8 mouse cellular contexts compared by ENCODE assay signal in the genomic region with DNA sequence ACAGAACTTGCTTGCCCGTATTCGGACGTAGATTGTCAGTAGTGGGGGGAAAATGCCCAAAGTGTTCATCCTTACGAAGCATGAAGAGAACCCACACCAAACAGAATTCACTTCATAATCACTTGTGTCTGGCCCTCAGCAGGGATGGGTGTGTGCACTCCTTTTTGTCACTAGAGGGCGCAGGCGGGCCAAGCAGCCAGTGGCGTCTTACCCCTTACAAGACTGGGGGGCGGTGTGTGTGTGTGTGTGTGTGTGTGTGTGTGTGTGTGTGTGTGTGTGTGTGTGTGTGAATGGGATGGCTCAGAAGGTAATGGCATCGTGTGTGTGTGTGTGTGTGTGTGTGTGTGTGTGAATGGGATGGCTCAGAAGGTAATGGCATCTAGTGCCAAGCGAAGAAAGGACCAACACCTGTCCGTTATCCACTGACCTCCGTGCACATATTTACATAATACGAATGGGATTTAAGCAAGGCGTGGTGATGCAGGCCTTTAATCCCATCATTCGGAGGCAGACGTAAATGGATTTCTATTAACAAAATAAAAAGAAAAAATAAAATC. TPM values are rescaled to one million over a fixed set of nuclear protein-coding genes. Genes with fewer than 3 reads are reported as not detected.
DNase-seq lines count a peak whose midpoint lies in the region; ATAC-seq and TF ChIP-seq lines count a peak whose summit lies in the region.

A gene (plus strand): TSS at position 252 of the 557 bp plus-strand sequence.

- H3K27me3 ChIP-seq in C2C12 (ENCODE audit: control insufficient read depth, insufficient read depth, insufficient read length), result no peaks in the 10 kb centered on the region
- no peaks in the 10 kb centered on the region for H3K27me3 ChIP-seq in heart, embryonic 10.5 days (ENCODE audit: insufficient read depth, poor library complexity, severe bottlenecking)
- no peaks in the 10 kb centered on the region for H3K27me3 ChIP-seq in kidney, embryonic 14.5 days (ENCODE audit: control insufficient read depth, insufficient read depth, low read length)
- no peaks in the 10 kb centered on the region for H3K27me3 ChIP-seq in limb, embryonic 14.5 days (ENCODE audit: control insufficient read depth, insufficient read depth, low read length)
- H3K27me3 ChIP-seq in midbrain, embryonic 16.5 days (ENCODE audit: control insufficient read depth, insufficient read depth, low read depth, low read length), result no peaks in the 10 kb centered on the region

- peak; percentile 88 for ATAC-seq in kidney, embryonic 14.5 days (ENCODE audit: low FRiP score, low TSS enrichment)
- ATAC-seq in limb, embryonic 14.5 days (ENCODE audit: low FRiP score, low read depth), result peak; percentile 87
- peak; percentile 90 for ATAC-seq in midbrain, embryonic 16.5 days

- peak within 1 kb of the TSS; percentile 63; the same call in 1 of the 2 replicates for H3K27ac ChIP-seq in embryonic fibroblast, embryonic 13.5 days (ENCODE audit: insufficient read depth, low read length)
- peak within 1 kb of the TSS; percentile 88 for H3K27ac ChIP-seq in heart, embryonic 10.5 days
- H3K27ac ChIP-seq in kidney, embryonic 14.5 days (ENCODE audit: low read depth, low read length), result no peak within 1 kb of the TSS
- no peak within 1 kb of the TSS for H3K27ac ChIP-seq in limb, embryonic 14.5 days (replicated peaks; ENCODE audit: low read depth, low read length)
- H3K27ac ChIP-seq in midbrain, embryonic 16.5 days (ENCODE audit: low read length), result peak within 1 kb of the TSS; percentile 89

- H3K36me3 ChIP-seq in C2C12 (ENCODE audit: control insufficient read depth, insufficient read depth), result peaks cover 6% of the 10 kb centered on the region
- H3K36me3 ChIP-seq in heart, embryonic 10.5 days, result peaks cover 11% of the 10 kb centered on the region; the same call in 1 of the 2 replicates
- H3K36me3 ChIP-seq in kidney, embryonic 14.5 days (ENCODE audit: control insufficient read depth, insufficient read depth, low read length), result peaks cover 10% of the 10 kb centered on the region; the same call in 1 of the 2 replicates
- peaks cover 14% of the 10 kb centered on the region for H3K36me3 ChIP-seq in limb, embryonic 14.5 days (ENCODE audit: control insufficient read depth, insufficient read depth, low read length)
- H3K36me3 ChIP-seq in midbrain, embryonic 16.5 days (ENCODE audit: control insufficient read depth, insufficient read depth, low read length), result peaks cover 9% of the 10 kb centered on the region; the same call in 1 of the 2 replicates

- H3K79me2 ChIP-seq in C2C12 (ENCODE audit: control insufficient read depth, insufficient read depth), result peaks cover 11% of the 10 kb centered on the region

- no peaks in the 10 kb centered on the region for H3K79me3 ChIP-seq in C2C12 (ENCODE audit: low read depth)

- H3K9ac ChIP-seq in kidney, embryonic 14.5 days (ENCODE audit: low read depth, low read length), result peak within 1 kb of the TSS; percentile 71
- peak within 1 kb of the TSS; percentile 63 for H3K9ac ChIP-seq in limb, embryonic 14.5 days (ENCODE audit: low read depth, low read length, severe bottlenecking)
- peak within 1 kb of the TSS; percentile 72 for H3K9ac ChIP-seq in midbrain, embryonic 16.5 days (ENCODE audit: low read depth, low read length)

- H3ac ChIP-seq in C2C12 (ENCODE audit: control insufficient read depth, insufficient read length, low read depth), result peak within 1 kb of the TSS; percentile 82

- H3K4me3 ChIP-seq in C2C12 (ENCODE audit: insufficient read depth, poor library complexity, severe bottlenecking), result peak within 1 kb of the TSS; percentile 45
- H3K4me3 ChIP-seq in embryonic fibroblast, embryonic 13.5 days (ENCODE audit: insufficient read depth, low read length), result peak within 1 kb of the TSS; percentile 97
- H3K4me3 ChIP-seq in heart, embryonic 10.5 days, result peak within 1 kb of the TSS; percentile 83
- H3K4me3 ChIP-seq in kidney, embryonic 14.5 days (ENCODE audit: low read length), result peak within 1 kb of the TSS; percentile 78
- H3K4me3 ChIP-seq in limb, embryonic 14.5 days (replicated peaks; ENCODE audit: low read length), result peak within 1 kb of the TSS; percentile 63
- H3K4me3 ChIP-seq in midbrain, embryonic 16.5 days (ENCODE audit: low read depth, low read length), result peak within 1 kb of the TSS; percentile 63

- H3K4me2 ChIP-seq in kidney, embryonic 14.5 days (replicated peaks; ENCODE audit: low read depth, low read length), result peak within 1 kb of the TSS; percentile 75
- peak within 1 kb of the TSS; percentile 76 for H3K4me2 ChIP-seq in limb, embryonic 14.5 days (replicated peaks; ENCODE audit: low read depth, low read length, severe bottlenecking)
- peak within 1 kb of the TSS; percentile 76 for H3K4me2 ChIP-seq in midbrain, embryonic 16.5 days (ENCODE audit: low read length)

- peak; percentile 22 for TF ChIP-seq CTCF in C2C12 (IDR thresholded peaks at IDR 0.05; ENCODE audit: control insufficient read depth, insufficient read depth, insufficient read length)
- peak; percentile 81; the same call in 1 of the 2 replicates for TF ChIP-seq CTCF in embryonic fibroblast, embryonic 13.5 days (IDR thresholded peaks at IDR 0.05; ENCODE audit: borderline replicate concordance, insufficient read depth, low read length)

- peak; percentile 94 for DNase-seq in brain, adult 2 months (ENCODE audit: low read depth, low spot score)
- peak; percentile 90 for DNase-seq in heart, embryonic 10.5 days (ENCODE audit: low spot score)
- peak; percentile 75 for DNase-seq in limb, embryonic 14.5 days (ENCODE audit: low spot score)
- DNase-seq in spleen, postnatal 10 days (ENCODE audit: low spot score in 2 of 2), result peak; percentile 62 to 86

- WGBS in heart, embryonic 10.5 days, result 4% methylated on average over 16 of the region's 16 CpGs
- WGBS in kidney, embryonic 14.5 days, result 2% methylated on average over 16 of the region's 16 CpGs
- 4% methylated on average over 15 of the region's 16 CpGs for WGBS in limb, embryonic 14.5 days
- 2% methylated on average over 16 of the region's 16 CpGs for WGBS in midbrain, embryonic 16.5 days

- no peaks in the 10 kb centered on the region; the same call in 1 of the 2 replicates for H3K4me1 ChIP-seq in embryonic fibroblast, embryonic 13.5 days (ENCODE audit: control insufficient read depth, insufficient read depth, low read length)
- peaks cover 15% of the 10 kb centered on the region for H3K4me1 ChIP-seq in heart, embryonic 10.5 days
- H3K4me1 ChIP-seq in kidney, embryonic 14.5 days (ENCODE audit: control insufficient read depth, insufficient read depth, low read length), result peaks cover 6% of the 10 kb centered on the region
- H3K4me1 ChIP-seq in limb, embryonic 14.5 days (ENCODE audit: control insufficient read depth, insufficient read depth, low read length), result peaks cover 9% of the 10 kb centered on the region; the same call in 1 of the 2 replicates
- H3K4me1 ChIP-seq in midbrain, embryonic 16.5 days (ENCODE audit: control insufficient read depth, insufficient read depth, low read length), result peaks cover 13% of the 10 kb centered on the region

- no peak for TF ChIP-seq POLR2A in embryonic fibroblast, embryonic 13.5 days (IDR thresholded peaks at IDR 0.05; ENCODE audit: low read depth, low read length)
- TF ChIP-seq POLR2A in limb, embryonic 14.5 days (IDR thresholded peaks at IDR 0.05; ENCODE audit: borderline replicate concordance, extremely low read depth, insufficient read depth, insufficient read length), result no peak

- no peaks in the 10 kb centered on the region for H3K9me3 ChIP-seq in heart, embryonic 10.5 days
- no peaks in the 10 kb centered on the region for H3K9me3 ChIP-seq in kidney, embryonic 14.5 days (ENCODE audit: control insufficient read depth, low read length)
- H3K9me3 ChIP-seq in limb, embryonic 14.5 days (ENCODE audit: control insufficient read depth, low read length), result no peaks in the 10 kb centered on the region
- H3K9me3 ChIP-seq in midbrain, embryonic 16.5 days (replicated peaks; ENCODE audit: control insufficient read depth, low read length, poor library complexity, severe bottlenecking), result no peaks in the 10 kb centered on the region

TF ChIP-seq in C2C12, 6 proteins besides CTCF, POLR2A, EP300 and RAD21:
- TF ChIP-seq CEBPB (IDR thresholded peaks at IDR 0.05; ENCODE audit: low read depth) (no peak), MYOD1 (IDR thresholded peaks at IDR 0.05; ENCODE audit: control insufficient read depth, insufficient read length, low read depth) (no peak), USF1 (IDR thresholded peaks at IDR 0.05; ENCODE audit: low read depth) (no peak), MYOG (IDR thresholded peaks at IDR 0.05; ENCODE audit: control insufficient read depth, extremely low read depth, insufficient read length) (no peak), MAX (IDR thresholded peaks at IDR 0.05) (no peak), FOSL1 (IDR thresholded peaks at IDR 0.05; ENCODE audit: insufficient read depth, low read length, poor library complexity, severe bottlenecking) (no peak)
TF ChIP-seq in C2C12: peak in this region for 0.

RNA-seq across cellular contexts. Expression of the gene that starts here (rescaled TPM):
- 39.6 TPM for polyA plus RNA-seq in C2C12 (2012; fragmentation: generic; extraction: Trizol)
- 95.4 and 106 TPM in 2 replicates for polyA plus RNA-seq in embryonic fibroblast, embryonic 13.5 days (2011; ENCODE audit: insufficient read length, low read depth, missing spikeins)
- polyA plus RNA-seq in heart, embryonic 10.5 days (2016; fragmentation: Nextera tagmentation; extraction: Ambion mirVana), result 52.3 and 56.3 TPM in 2 replicates
- 52.3 and 69.6 TPM in 2 replicates for polyA plus RNA-seq in kidney, embryonic 14.5 days (2014; fragmentation: Nextera tagmentation; extraction: Ambion mirVana)
- 48.8 and 59.8 TPM in 2 replicates for polyA plus RNA-seq in limb, embryonic 14.5 days (2012; rRNA removed)
- polyA plus RNA-seq in limb, embryonic 14.5 days (2014; fragmentation: Nextera tagmentation; extraction: Ambion mirVana), result 65.8 and 67.1 TPM in 2 replicates
- polyA plus RNA-seq in midbrain, embryonic 16.5 days (2015; fragmentation: Nextera tagmentation; extraction: Ambion mirVana), result 102 and 113 TPM in 2 replicates

Comparison
In these comparisons a context has a peak if more than half of its experiments do, and no peak if none do; other contexts are left out.
1. H3K4me3 ChIP-seq: peak in every context shown above with its lines; median percentile 97 in embryonic fibroblast, embryonic 13.5 days; 83 in heart, embryonic 10.5 days; 78 in kidney, embryonic 14.5 days; 63 in limb, embryonic 14.5 days; 63 in midbrain, embryonic 16.5 days; 45 in C2C12.
2. H3K27ac ChIP-seq: peak in embryonic fibroblast, embryonic 13.5 days (single experiment), heart, embryonic 10.5 days (single experiment) and midbrain, embryonic 16.5 days (single experiment); none in kidney, embryonic 14.5 days (single experiment) and limb, embryonic 14.5 days (single experiment).
3. Peak in every context shown above with its lines, with median percentiles within 50 percentile points of each other: DNase-seq, ATAC-seq, H3K4me2 ChIP-seq and H3K9ac ChIP-seq.